Mouse (Mus musculus): ENCODE data around the gene Lmtk3. TPM values are rescaled to one million over a fixed set of nuclear protein-coding genes. Genes with fewer than 3 reads are reported as not detected.

Gene Lmtk3
- polyA plus RNA-seq, 1 experiment from 2014 or later: 1.5 TPM

DNA sequence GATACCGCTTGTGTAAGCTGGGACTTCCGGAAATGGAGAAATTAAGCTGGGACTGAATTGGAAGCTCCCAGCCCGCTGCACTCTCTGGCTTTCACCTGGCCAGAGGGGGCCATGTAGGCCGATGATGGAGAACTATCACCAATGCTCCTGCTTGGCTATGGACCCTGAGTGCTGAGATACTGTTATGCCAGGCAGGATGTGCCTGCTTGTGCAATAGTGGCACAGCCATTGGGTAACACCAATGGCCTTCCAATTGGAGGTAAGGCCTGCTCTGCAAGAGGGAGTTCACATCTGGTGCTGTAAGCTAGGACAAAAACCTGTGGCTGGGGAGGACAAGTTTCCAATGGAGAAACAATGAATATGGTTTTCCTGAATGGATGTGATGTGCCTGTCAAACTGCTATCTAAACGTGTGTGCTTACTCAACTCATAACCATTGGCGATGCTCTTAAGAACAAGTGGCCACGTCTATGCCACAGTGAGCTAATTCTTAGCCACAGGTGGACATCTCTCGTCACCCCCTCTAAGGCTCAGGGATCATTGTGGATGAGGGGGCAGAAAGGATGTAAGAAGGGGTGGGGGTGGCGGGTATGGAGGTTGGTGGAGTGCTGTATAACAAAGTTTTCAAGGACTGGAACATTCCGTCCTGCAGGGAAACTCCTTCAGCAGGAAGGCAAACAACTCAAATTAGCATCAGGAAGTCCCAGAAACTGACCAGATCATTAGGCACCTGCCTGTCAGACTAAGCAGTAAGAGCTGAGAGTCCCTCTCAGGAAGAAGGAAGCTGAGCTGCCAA lies 59.6 kb downstream of the Lmtk3 start:
- DNase-seq (ENCODE audit: low spot score): no peak
- 80% methylated on average over 10 of the region's 10 CpGs for WGBS
- Histone ChIP-seq H3K9ac (ENCODE audit: low read depth, low read length) (no peak overlapping the region), H3K36me3 (ENCODE audit: control insufficient read depth, insufficient read depth, low read length) (no peaks in the 10 kb centered on the region), H3K27ac (replicated peaks; ENCODE audit: low read depth, low read length) (no peak overlapping the region), H3K4me1 (ENCODE audit: control insufficient read depth, insufficient read depth, low read length) (no peaks in the 10 kb centered on the region), H3K4me3 (ENCODE audit: low read depth, low read length) (no peak overlapping the region), H3K4me2 (ENCODE audit: low read depth, low read length) (no peak overlapping the region), H3K9me3 (ENCODE audit: control insufficient read depth, low read length) (no peaks in the 10 kb centered on the region), H3K27me3 (replicated peaks; ENCODE audit: control insufficient read depth, insufficient read depth, low read length) (peaks cover 12% of the 10 kb centered on the region)
- no peak for ATAC-seq (ENCODE audit: low read depth)

DNA sequence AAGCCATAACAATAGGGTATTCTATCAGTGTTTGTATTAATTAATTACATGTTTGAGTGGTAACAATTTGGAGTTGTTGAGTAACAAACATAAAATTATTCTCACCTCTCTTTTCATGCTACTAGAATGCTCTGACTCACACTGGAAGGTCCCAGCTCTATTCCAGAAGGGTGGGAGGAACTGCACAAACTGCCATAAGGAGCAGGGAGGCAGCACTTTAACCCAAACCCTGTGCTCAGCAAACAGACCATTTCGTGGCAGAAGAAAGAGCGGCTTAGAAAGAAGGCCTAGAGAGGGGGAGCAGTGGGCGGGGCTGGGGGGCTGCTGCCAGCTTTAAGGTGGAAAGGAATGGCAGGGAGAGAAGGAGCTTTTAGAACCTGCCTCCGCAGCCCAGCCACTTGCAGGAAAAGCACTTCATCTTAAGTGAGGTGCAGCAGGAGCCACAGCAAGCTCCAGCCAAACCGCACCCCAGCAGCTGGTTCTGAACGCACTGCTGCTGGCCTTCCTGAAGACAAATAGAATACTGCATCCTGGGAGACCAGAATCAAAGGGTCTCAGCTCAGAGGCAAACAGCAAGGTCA lies 65.0 kb downstream of the Lmtk3 start:
- ATAC-seq (ENCODE audit: low read depth) (no peak), DNase-seq (ENCODE audit: low spot score) (no peak)

DNA sequence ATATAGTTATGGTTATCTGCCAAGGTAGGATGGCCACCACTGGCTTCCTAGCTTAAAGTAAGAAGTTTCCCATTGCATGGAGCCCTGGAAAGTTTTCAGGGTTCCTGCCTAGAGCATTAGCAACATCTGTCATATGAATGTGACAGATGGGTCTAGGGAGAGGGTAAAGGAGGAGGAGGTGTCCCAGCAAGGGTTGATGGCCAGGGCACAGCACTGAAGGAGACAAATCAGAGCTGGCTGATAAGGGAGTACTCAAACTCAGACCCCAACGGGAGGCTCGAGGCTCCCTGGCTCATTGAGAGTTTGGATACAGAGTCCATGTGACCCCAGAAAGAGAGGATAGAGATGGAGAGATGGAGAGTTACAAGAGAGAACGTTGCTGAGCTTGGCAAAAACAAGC lies 67.1 kb downstream of the Lmtk3 start:
- ATAC-seq (ENCODE audit: low read depth) (no peak), DNase-seq (ENCODE audit: low spot score) (no peak)
- Histone ChIP-seq H3K9me3 (ENCODE audit: control insufficient read depth, low read length) (no peaks in the 10 kb centered on the region), H3K36me3 (ENCODE audit: control insufficient read depth, insufficient read depth, low read length) (no peaks in the 10 kb centered on the region), H3K27ac (replicated peaks; ENCODE audit: low read depth, low read length) (no peak overlapping the region), H3K4me3 (ENCODE audit: low read depth, low read length) (no peak overlapping the region), H3K9ac (ENCODE audit: low read depth, low read length) (no peak overlapping the region), H3K4me1 (ENCODE audit: control insufficient read depth, insufficient read depth, low read length) (no peaks in the 10 kb centered on the region), H3K27me3 (replicated peaks; ENCODE audit: control insufficient read depth, insufficient read depth, low read length) (peaks cover 4% of the 10 kb centered on the region; the same call in 1 of the 2 replicates), H3K4me2 (ENCODE audit: low read depth, low read length) (no peak overlapping the region)
- WGBS: 81% methylated on average over 3 of the region's 3 CpGs

More for the DNA sequence above, 65.0 kb downstream of the Lmtk3 start:
- Histone ChIP-seq H3K9ac (ENCODE audit: low read depth, low read length) (0 out of 2 replicates have a peak overlapping the region, but pooled peaks have one; percentile 31), H3K4me1 (ENCODE audit: control insufficient read depth, insufficient read depth, low read length) (no peaks in the 10 kb centered on the region), H3K36me3 (ENCODE audit: control insufficient read depth, insufficient read depth, low read length) (no peaks in the 10 kb centered on the region), H3K4me3 (ENCODE audit: low read depth, low read length) (no peak overlapping the region), H3K27me3 (replicated peaks; ENCODE audit: control insufficient read depth, insufficient read depth, low read length) (peaks cover 4% of the 10 kb centered on the region; the same call in 1 of the 2 replicates), H3K27ac (replicated peaks; ENCODE audit: low read depth, low read length) (no peak overlapping the region), H3K4me2 (ENCODE audit: low read depth, low read length) (no peak overlapping the region), H3K9me3 (ENCODE audit: control insufficient read depth, low read length) (no peaks in the 10 kb centered on the region)
- 10% methylated on average over 6 of the region's 6 CpGs for WGBS

DNA sequence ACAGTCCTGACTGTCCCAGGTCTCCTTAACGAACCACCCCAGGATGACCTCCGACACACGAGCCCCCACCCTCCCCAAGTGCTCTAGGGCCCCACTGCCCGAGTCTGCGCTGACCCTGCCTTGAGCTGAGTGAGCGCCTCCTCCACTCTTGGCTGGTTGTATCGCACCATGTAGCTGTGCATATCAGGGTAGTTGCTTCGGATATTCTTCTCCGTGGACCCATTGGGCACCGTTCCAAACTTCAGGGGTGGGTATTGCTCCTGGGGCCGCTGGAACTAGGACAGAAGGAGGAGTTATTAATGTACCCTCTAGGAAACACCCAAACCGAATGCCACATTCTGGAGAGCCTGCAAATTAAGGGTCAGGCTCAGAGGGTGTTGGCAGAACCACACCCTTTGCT lies 69.6 kb downstream of the Lmtk3 start:
- no peak overlapping the region for H3K9ac ChIP-seq (ENCODE audit: low read depth, low read length)
- peaks cover 13% of the 10 kb centered on the region; the same call in 1 of the 2 replicates for H3K4me1 ChIP-seq (ENCODE audit: control insufficient read depth, insufficient read depth, low read length)
- no peak overlapping the region for H3K4me2 ChIP-seq (ENCODE audit: low read depth, low read length)
- DNase-seq (ENCODE audit: low spot score) (no peak), ATAC-seq (ENCODE audit: low read depth) (no peak)
- no peak overlapping the region for H3K27ac ChIP-seq (replicated peaks; ENCODE audit: low read depth, low read length)
- no peaks in the 10 kb centered on the region for H3K9me3 ChIP-seq (ENCODE audit: control insufficient read depth, low read length)
- 83% methylated on average over 12 of the region's 12 CpGs for WGBS
- H3K36me3 ChIP-seq (ENCODE audit: control insufficient read depth, insufficient read depth, low read length): no peaks in the 10 kb centered on the region
- no peak overlapping the region for H3K4me3 ChIP-seq (ENCODE audit: low read depth, low read length)
- H3K27me3 ChIP-seq (replicated peaks; ENCODE audit: control insufficient read depth, insufficient read depth, low read length): peaks cover 15% of the 10 kb centered on the region

Other genes starting within 250 kb of the Lmtk3 start
- 0.77 and 1.0 TPM in 2 replicates for gene Hsd17b14, start 228.8 kb upstream of the Lmtk3 start, polyA plus RNA-seq (2014; fragmentation: Nextera tagmentation; extraction: Ambion mirVana)
- 50.1 and 51.0 TPM in 2 replicates for gene Bcat2, start 213.6 kb upstream of the Lmtk3 start, polyA plus RNA-seq (2014; fragmentation: Nextera tagmentation; extraction: Ambion mirVana)
- 0.45 and 1.0 TPM in 2 replicates for gene Fgf21, start 168.2 kb upstream of the Lmtk3 start, polyA plus RNA-seq (2014; fragmentation: Nextera tagmentation; extraction: Ambion mirVana)
- gene Fut1, start 166.4 kb upstream of the Lmtk3 start, polyA plus RNA-seq (2014; fragmentation: Nextera tagmentation; extraction: Ambion mirVana): 1.3 and 2.1 TPM in 2 replicates
- gene Izumo1, start 161.9 kb upstream of the Lmtk3 start, polyA plus RNA-seq (2014; fragmentation: Nextera tagmentation; extraction: Ambion mirVana): 0.19 and 0.30 TPM in 2 replicates
- gene Rasip1, start 156.2 kb upstream of the Lmtk3 start, polyA plus RNA-seq (2014; fragmentation: Nextera tagmentation; extraction: Ambion mirVana): 10.4 and 11.1 TPM in 2 replicates
- 23.3 and 28.8 TPM in 2 replicates for gene Mamstr, start 143.8 kb upstream of the Lmtk3 start, polyA plus RNA-seq (2014; fragmentation: Nextera tagmentation; extraction: Ambion mirVana)
- gene Fut2, start 117.3 kb upstream of the Lmtk3 start, polyA plus RNA-seq (2014; fragmentation: Nextera tagmentation; extraction: Ambion mirVana): 1.9 and 2.2 TPM in 2 replicates
- 3.4 and 3.7 TPM in 2 replicates for gene Ntn5, start 99.7 kb upstream of the Lmtk3 start, polyA plus RNA-seq (2014; fragmentation: Nextera tagmentation; extraction: Ambion mirVana)
- 2.1 and 2.5 TPM in 2 replicates for gene Sec1, start 89.3 kb upstream of the Lmtk3 start, polyA plus RNA-seq (2014; fragmentation: Nextera tagmentation; extraction: Ambion mirVana)
- 7.9 and 8.9 TPM in 2 replicates for gene Car11, start 83.9 kb upstream of the Lmtk3 start, polyA plus RNA-seq (2014; fragmentation: Nextera tagmentation; extraction: Ambion mirVana)
- 3.4 and 4.7 TPM in 2 replicates for gene Dbp, start 78.7 kb upstream of the Lmtk3 start, polyA plus RNA-seq (2014; fragmentation: Nextera tagmentation; extraction: Ambion mirVana)
- 1,174 and 1,204 TPM in 2 replicates for gene Rpl18, start 68.3 kb upstream of the Lmtk3 start, polyA plus RNA-seq (2014; fragmentation: Nextera tagmentation; extraction: Ambion mirVana)
- 24.0 and 25.6 TPM in 2 replicates for gene Sphk2, start 65.7 kb upstream of the Lmtk3 start, polyA plus RNA-seq (2014; fragmentation: Nextera tagmentation; extraction: Ambion mirVana)
- 0.36 and 0.39 TPM in 2 replicates for gene Fam83e, start 62.5 kb upstream of the Lmtk3 start, polyA plus RNA-seq (2014; fragmentation: Nextera tagmentation; extraction: Ambion mirVana)
- gene Spaca4, start 57.9 kb upstream of the Lmtk3 start, polyA plus RNA-seq (2014; fragmentation: Nextera tagmentation; extraction: Ambion mirVana): not detected in 2 replicates
- gene Sult2b1, start 931 bp downstream of the Lmtk3 start, polyA plus RNA-seq (2014; fragmentation: Nextera tagmentation; extraction: Ambion mirVana): 14.2 and 16.3 TPM in 2 replicates
- gene Cyth2, start 30.8 kb downstream of the Lmtk3 start, polyA plus RNA-seq (2014; fragmentation: Nextera tagmentation; extraction: Ambion mirVana): 96.4 and 106 TPM in 2 replicates
- gene Kcnj14, start 41.0 kb downstream of the Lmtk3 start, polyA plus RNA-seq (2014; fragmentation: Nextera tagmentation; extraction: Ambion mirVana): 1.4 and 2.2 TPM in 2 replicates
- 53.9 and 60.5 TPM in 2 replicates for gene Grwd1, start 47.2 kb downstream of the Lmtk3 start, polyA plus RNA-seq (2014; fragmentation: Nextera tagmentation; extraction: Ambion mirVana)
- 147 and 155 TPM in 2 replicates for gene Kdelr1, start 89.0 kb downstream of the Lmtk3 start, polyA plus RNA-seq (2014; fragmentation: Nextera tagmentation; extraction: Ambion mirVana)
- gene Grin2d, start 94.6 kb downstream of the Lmtk3 start, polyA plus RNA-seq (2014; fragmentation: Nextera tagmentation; extraction: Ambion mirVana): 0.63 and 1.0 TPM in 2 replicates
- 0.68 and 0.87 TPM in 2 replicates for gene Syngr4, start 113.0 kb downstream of the Lmtk3 start, polyA plus RNA-seq (2014; fragmentation: Nextera tagmentation; extraction: Ambion mirVana)
- 3.9 and 5.8 TPM in 2 replicates for gene Tmem143, start 113.2 kb downstream of the Lmtk3 start, polyA plus RNA-seq (2014; fragmentation: Nextera tagmentation; extraction: Ambion mirVana)
- 298 and 316 TPM in 2 replicates for gene Emp3, start 137.7 kb downstream of the Lmtk3 start, polyA plus RNA-seq (2014; fragmentation: Nextera tagmentation; extraction: Ambion mirVana)
- gene Ccdc114, start 140.3 kb downstream of the Lmtk3 start, polyA plus RNA-seq (2014; fragmentation: Nextera tagmentation; extraction: Ambion mirVana): 3.7 and 5.0 TPM in 2 replicates
- gene Abcc6, start 246.6 kb downstream of the Lmtk3 start, polyA plus RNA-seq (2014; fragmentation: Nextera tagmentation; extraction: Ambion mirVana): 0.39 and 0.64 TPM in 2 replicates
- gene Nomo1, start 250.0 kb downstream of the Lmtk3 start, polyA plus RNA-seq (2014; fragmentation: Nextera tagmentation; extraction: Ambion mirVana): 25.7 and 27.8 TPM in 2 replicates

Data from embryonic facial prominence, embryonic 14.5 days (tissue).